Mouse (Mus musculus): ENCODE measurements around the gene Pou3f3.

Pou3f3 gene

DNA sequence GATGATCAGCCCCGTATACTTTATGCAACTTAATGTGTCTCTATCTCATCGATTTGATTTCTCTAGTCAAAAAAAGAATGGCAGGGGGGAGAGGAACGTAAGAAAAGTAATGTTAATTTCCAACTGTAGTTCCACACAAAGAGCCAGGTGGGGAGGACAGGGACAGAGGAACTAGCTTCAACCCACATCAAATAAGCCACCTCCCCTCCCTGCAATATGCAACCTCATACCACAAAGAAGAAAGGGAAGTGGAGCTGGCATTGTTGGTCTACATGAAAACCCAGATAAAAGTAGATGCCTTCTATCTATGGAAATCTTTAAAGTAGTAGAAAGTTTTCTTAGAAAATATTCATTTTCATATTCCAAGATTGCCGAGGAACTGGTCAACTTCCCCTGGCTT is 14.7 kb downstream of the Pou3f3 start:
- no peak for DNase-seq (ENCODE audit: low read depth, low spot score)

- DNase-seq (ENCODE audit: low read depth, low spot score), result no peak
These were observed 15.4 kb downstream of the Pou3f3 start for GRCm38 (mm10) chr1:42710995-42711394.

DNA sequence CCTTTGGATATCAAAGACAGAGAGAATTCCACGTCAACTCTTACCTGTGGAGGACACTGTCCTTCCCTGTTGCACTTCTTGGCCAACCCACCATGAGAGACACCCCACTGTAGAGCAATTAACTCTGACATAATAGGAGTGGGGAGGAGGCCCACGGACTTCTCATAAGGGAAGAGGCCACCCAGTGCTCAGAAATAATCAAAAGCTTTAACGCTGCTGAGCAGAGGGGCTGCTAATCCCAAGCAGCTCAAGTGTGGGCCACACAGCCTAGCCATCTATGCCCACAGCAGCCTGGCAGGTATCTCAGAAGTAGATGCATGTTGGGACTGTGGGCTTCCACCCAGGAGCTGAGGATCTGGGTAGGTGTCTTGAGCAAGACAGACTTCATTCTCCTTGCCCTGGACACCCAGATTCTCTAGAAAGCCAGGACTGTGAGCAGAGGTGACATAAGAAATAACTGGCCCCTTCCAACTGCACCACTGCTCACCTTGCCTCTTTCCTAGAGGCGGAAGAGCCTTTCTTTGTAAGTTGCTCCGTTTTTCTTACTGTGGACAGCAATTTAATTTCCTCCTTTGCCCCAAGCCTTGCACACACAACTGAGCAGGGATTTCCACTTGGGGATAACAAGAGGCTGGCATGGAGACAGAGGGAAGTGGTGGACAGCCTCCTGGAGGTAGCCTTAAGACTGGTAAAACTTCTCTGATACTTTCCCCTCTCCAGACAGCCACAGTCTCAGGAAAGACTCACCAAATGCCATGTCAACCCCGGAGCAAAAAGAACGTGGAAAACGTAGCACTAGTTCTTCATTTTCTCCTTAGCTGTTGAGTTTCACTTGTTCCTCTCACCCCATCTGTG is 16.1 kb downstream of the Pou3f3 start:
- no peak for DNase-seq (ENCODE audit: low read depth, low spot score)

GRCm38 (mm10) chr1:42712311-42712690 is 16.7 kb downstream of the Pou3f3 start:
- no peak for DNase-seq (ENCODE audit: low read depth, low spot score)

DNA sequence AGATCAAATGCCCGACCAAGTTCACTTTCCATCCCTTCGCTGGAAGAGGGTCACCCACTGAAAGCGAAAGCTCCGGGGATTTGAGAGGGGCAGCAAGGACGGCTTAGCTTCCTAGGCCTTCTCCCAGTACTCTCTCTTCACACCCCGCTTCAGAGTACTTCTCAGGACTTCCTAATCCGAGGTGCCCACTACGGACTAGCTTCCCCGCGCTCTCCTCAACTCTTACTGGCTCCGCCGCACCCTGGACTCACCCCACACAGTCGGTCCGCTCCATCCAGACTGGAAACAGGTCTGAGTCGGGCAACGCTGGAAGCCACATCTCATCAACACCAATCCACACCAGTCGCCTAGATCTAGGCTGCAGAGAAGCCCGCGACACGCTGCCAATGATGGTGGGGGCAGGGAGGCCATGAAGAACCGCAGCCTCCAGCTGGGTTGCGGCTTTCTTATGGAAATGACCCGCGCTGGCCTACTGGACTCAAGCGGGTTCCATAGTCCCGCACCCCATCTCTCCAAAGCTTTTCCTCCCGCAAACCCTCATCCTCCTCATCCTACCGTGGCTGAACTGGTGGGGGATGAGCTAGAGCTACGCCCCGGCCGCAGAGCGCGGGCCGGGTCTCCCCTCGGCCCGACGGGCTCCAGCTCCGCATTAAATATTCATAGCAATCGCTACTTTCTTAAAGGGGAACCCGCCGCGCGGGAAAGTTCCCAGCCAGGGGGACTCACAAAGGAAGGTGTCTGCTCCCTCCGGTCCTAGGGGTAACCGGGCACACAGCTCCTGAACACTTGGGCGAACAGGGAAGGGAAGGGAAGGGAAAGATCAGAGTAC is 17.8 kb downstream of the Pou3f3 start:
- DNase-seq (ENCODE audit: low read depth, low spot score), result no peak

DNA sequence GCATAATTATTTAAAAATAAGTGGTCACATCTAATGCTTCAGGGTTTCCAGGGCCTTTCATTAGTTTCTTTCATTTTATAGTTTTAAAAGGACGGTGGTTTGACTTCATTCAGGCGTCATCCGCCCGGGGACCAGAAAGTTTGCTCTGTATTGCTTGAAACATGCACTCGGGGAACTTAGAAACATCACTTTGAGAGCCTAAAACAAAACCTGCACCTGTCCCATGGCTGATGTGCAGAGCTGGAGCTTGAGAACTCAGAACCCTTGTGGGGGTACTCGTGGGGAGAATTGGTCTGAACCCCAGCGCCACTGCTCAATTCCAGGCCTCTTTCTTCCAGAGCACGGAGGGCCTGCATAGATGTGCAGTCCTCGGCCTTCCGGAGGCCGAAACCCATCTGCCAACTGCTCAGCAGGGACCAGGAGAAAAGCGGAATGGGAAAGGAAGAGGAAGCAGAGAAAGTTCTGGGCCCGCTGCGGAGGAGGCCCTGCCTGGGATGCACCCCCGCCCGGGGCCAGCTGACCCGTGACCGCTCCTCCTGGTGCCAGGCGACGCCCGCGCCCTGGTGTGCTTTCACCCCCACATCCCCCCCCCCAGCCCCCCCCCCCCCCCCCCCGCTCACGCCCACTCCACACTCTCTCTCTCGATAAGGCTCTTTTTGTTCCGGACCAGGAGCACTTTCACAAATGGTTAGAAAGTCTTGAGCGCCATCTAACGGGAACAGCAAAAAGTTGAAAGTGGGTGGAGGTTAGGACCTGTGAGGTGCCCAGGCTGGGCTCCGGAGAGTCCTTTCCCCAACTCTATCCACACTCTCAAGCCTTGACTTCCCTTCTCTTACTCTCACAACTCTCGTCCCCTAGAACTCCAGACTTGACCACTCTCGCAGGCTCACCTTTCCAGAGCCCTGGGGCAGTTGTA is 18.7 kb downstream of the Pou3f3 start:
- DNase-seq (ENCODE audit: low read depth, low spot score), result no peak

- no peak for DNase-seq (ENCODE audit: low read depth, low spot score)
These were observed 23.0 kb downstream of the Pou3f3 start for GRCm38 (mm10) chr1:42718549-42718948.

GRCm38 (mm10) chr1:42721353-42721752 is 25.8 kb downstream of the Pou3f3 start:
- no peak for DNase-seq (ENCODE audit: low read depth, low spot score)

- no peak for DNase-seq (ENCODE audit: low read depth, low spot score)
These were observed 28.3 kb downstream of the Pou3f3 start for GRCm38 (mm10) chr1:42723769-42724300.

- no peak for DNase-seq (ENCODE audit: low read depth, low spot score)
These were observed 29.3 kb downstream of the Pou3f3 start for GRCm38 (mm10) chr1:42724881-42725280.

- no peak for DNase-seq (ENCODE audit: low read depth, low spot score)
These were observed 31.6 kb downstream of the Pou3f3 start for GRCm38 (mm10) chr1:42727161-42727560.

DNA sequence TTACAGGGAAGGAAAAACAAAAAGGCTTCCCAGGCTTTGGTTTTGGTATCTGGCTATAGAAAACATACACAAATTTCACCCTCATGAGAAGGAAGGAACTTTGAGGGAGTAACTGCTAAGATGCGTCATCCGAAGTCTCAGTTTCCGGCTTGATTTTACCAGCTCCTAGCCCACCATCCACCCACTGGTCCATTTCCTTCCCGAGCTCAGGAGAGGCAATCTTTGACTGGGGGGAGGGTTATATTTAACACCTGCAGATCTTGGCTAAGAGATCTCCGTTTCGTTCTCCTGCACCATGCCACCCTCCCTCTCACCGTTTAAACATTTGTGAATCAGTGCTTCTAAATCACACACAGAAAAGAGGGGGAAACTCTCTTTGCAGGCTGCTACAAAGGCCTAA is 32.1 kb downstream of the Pou3f3 start:
- no peak for DNase-seq (ENCODE audit: low read depth, low spot score)

DNA sequence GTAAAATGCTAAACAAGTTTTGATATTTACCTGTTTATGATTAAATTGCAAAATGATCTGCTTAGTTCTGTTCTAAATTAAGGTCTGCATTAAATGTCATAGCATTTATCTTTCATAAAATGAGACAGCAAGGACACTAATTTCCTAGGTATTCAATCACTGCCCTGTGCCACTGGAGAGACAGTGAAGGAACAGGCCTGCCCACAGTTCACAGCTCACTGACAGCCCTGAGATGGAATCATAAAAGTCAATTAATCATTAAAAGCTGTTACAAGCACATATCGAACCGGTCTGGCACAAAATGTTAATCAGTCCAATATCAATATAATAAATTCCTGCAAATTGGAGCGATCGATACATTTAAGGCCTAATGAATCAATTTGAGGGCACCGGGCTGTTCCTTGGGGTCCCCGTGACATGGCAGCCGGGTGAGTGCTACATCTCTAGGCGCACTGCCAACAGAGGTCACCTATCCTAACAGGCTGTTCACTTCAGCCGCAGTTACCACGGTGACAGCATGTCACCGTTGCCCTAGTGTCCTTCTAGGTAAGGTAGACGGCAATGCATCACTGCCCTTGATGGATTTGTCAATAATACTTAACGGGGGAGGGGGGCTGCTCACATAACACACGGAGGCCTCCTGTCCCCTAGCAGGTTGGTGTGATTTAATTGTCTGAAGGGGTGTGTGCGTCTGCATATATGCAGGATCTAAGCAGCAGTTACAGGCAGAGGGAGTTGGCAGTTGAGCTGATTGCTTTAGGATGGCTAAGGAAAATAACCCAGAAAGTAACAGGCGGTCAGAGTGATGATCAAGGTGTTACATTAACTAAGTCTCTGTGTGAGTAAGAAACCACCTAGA is 46.0 kb downstream of the Pou3f3 start:
- DNase-seq (ENCODE audit: low read depth, low spot score), result no peak

- no peak for DNase-seq (ENCODE audit: low read depth, low spot score)
These were observed 46.6 kb downstream of the Pou3f3 start for GRCm38 (mm10) chr1:42742242-42742560.

- DNase-seq (ENCODE audit: low read depth, low spot score), result no peak
These were observed 49.5 kb downstream of the Pou3f3 start for GRCm38 (mm10) chr1:42745047-42745446.

DNA sequence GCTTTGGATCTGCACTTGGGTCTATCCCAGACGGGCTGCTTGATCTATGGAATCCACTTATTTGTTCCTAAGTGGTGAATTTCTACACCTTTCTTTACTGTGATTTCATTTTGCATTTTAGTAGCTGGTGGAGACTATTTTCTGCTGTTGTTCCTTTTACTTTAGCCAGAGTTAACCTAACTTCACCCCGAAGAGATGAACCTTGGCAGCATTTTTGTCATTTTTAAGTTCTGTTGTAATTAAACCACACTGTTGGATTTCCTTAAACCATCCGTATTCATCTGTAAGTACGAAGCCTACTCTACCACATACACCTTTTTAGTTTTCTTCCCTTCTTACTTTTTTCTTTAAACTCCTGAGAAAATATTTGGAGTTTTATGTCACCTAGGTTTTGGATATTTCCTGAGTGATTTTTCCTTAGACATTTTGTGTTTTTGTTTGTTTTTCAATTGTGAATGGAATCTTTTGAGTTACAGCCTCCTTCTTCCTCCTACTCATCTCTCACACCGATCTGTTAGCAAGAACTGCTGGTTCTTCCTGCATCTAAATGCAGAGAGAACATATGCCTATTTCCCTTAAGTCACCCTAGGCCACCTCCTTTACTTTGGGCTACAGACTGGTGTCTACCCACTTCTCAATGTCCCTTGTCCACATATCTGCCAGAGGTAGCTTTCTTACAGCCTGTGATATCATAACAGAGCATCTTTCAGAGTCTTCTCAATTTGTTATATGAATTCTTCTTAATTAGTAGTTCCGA is 54.1 kb downstream of the Pou3f3 start:
- DNase-seq (ENCODE audit: low read depth, low spot score), result no peak

Measured in embryo, embryonic 11.5 days (tissue).